In genomic region chr17:6771661-6772489, GRCm38 (mm10) we compare ENCODE assay signal across 11 mouse cellular contexts. TPM values are rescaled to one million over a fixed set of nuclear protein-coding genes. Genes with fewer than 3 reads are reported as not detected.
DNase-seq lines count a peak whose midpoint lies in the region; ATAC-seq lines count a peak whose summit lies in the region.
"Had no signal": no experiment of that assay in that cellular context is flagged by ENCODE, and none has a peak within 500 bp of the region (broad histone marks: within the 10 kb centered on the region; RNA-seq: fewer than 3 reads in every experiment).

No protein-coding gene starts in this region.

- H3K36me3 ChIP-seq in heart, embryonic 15.5 days = no peaks in the 10 kb centered on the region
- H3K36me3 ChIP-seq in lung, embryonic 15.5 days = no peaks in the 10 kb centered on the region
- H3K36me3 ChIP-seq: midbrain, embryonic 13.5 days had no signal

- no peak for DNase-seq in heart, postnatal 36 days
- no peak for DNase-seq in lung, adult 18-20 months
- DNase-seq in naive thymus-derived CD4-positive, alpha-beta T cell, adult 2 months (ENCODE audit: low read depth) = peak; percentile 66
- DNase-seq in left cerebral cortex, adult 18-20 months (ENCODE audit: low spot score in 2 of 2) = no peak
- DNase-seq in left cerebral cortex, adult 9 months (ENCODE audit: low spot score in 2 of 2) = no peak
- DNase-seq: left cerebral cortex, postnatal 4 days had no signal

- no peak overlapping the region for H3K9ac ChIP-seq in heart, embryonic 15.5 days
- H3K9ac ChIP-seq in lung, embryonic 15.5 days = no peak overlapping the region
- H3K9ac ChIP-seq: hindbrain, embryonic 14.5 days; midbrain, embryonic 13.5 days had no signal

- intact Hi-C loops in heart, postnatal 36 days (cut with DNase I) = loop anchor here (5.0 kb wide), 1 partner anchor 120 kb away; no protein-coding TSS in a partner anchor

- H3K27ac ChIP-seq in heart, embryonic 15.5 days = peak overlapping the region; percentile 47
- peak overlapping the region; percentile 91 for H3K27ac ChIP-seq in lung, embryonic 15.5 days
- H3K27ac ChIP-seq: hindbrain, embryonic 14.5 days; midbrain, embryonic 13.5 days had no signal

- no peak overlapping the region for H3K4me2 ChIP-seq in heart, embryonic 15.5 days
- peak overlapping the region; percentile 11; the same call in 1 of the 2 replicates for H3K4me2 ChIP-seq in lung, embryonic 15.5 days
- H3K4me2 ChIP-seq: hindbrain, embryonic 14.5 days; midbrain, embryonic 13.5 days had no signal

- H3K4me3 ChIP-seq in heart, embryonic 15.5 days = no peak overlapping the region
- H3K4me3 ChIP-seq in lung, embryonic 15.5 days = no peak overlapping the region
- H3K4me3 ChIP-seq: midbrain, embryonic 13.5 days had no signal

- H3K4me1 ChIP-seq in heart, embryonic 15.5 days (replicated peaks) = peaks cover 90% of the 10 kb centered on the region
- peaks cover 57% of the 10 kb centered on the region for H3K4me1 ChIP-seq in lung, embryonic 15.5 days
- H3K4me1 ChIP-seq: midbrain, embryonic 13.5 days had no signal

- no peak for ATAC-seq in heart, embryonic 15.5 days (replicated peaks; ENCODE audit: insufficient number of reproducible peaks, insufficient read depth, low FRiP score, low read depth)
- ATAC-seq in lung, embryonic 15.5 days (ENCODE audit: borderline replicate concordance, extremely low read depth, low FRiP score, low TSS enrichment) = no peak
- ATAC-seq in activated CD4-positive, CD25-positive, alpha-beta regulatory T cell, adult 4 months = peak; percentile 62
- ATAC-seq: midbrain, embryonic 13.5 days had no signal

- H3K9me3 ChIP-seq in heart, embryonic 15.5 days (replicated peaks) = no peaks in the 10 kb centered on the region
- H3K9me3 ChIP-seq in lung, embryonic 15.5 days = no peaks in the 10 kb centered on the region
- H3K9me3 ChIP-seq: midbrain, embryonic 13.5 days had no signal

- H3K27me3 ChIP-seq in heart, embryonic 15.5 days = no peaks in the 10 kb centered on the region
- no peaks in the 10 kb centered on the region for H3K27me3 ChIP-seq in lung, embryonic 15.5 days
- H3K27me3 ChIP-seq: midbrain, embryonic 13.5 days had no signal

- 81% methylated on average over 16 of the region's 16 CpGs for WGBS in heart, embryonic 15.5 days
- 52% methylated on average over 16 of the region's 16 CpGs for WGBS in lung, embryonic 15.5 days

RNA-seq across cellular contexts. Expression of gene Ezr, which starts 10.7 kb away (rescaled TPM):
- polyA plus RNA-seq in heart, embryonic 15.5 days (2015; fragmentation: Nextera tagmentation; extraction: Ambion mirVana) = 109 and 136 TPM in 2 replicates
- 10 to 100 TPM; 35.0 to 43.3 TPM for total RNA-seq in heart, postnatal 36 days (2021)
- 125 and 140 TPM in 2 replicates for polyA plus RNA-seq in lung, embryonic 15.5 days (2015; fragmentation: Nextera tagmentation; extraction: Ambion mirVana)
- polyA plus RNA-seq in activated CD4-positive, CD25-positive, alpha-beta regulatory T cell, adult 4 months (2017; shearing (Covaris generic)) = 100 to 1,000 TPM; 112 to 143 TPM
- 10 to 100 TPM; 42.4 to 46.8 TPM for total RNA-seq in left cerebral cortex, adult 18-20 months (2021)
